In genomic region chr8:79164336-79164735, GRCm38 (mm10) we compare ENCODE assay signal across 19 mouse cellular contexts.
DNase-seq lines count a peak whose midpoint lies in the region; ATAC-seq and TF ChIP-seq lines count a peak whose summit lies in the region.
"Had no signal": no experiment of that assay in that cellular context is flagged by ENCODE, and none has a peak within 500 bp of the region (broad histone marks: within the 10 kb centered on the region; RNA-seq: fewer than 3 reads in every experiment).

No protein-coding gene starts in this region.

- H3K4me1 ChIP-seq in forebrain, embryonic 15.5 days, result peaks cover 26% of the 10 kb centered on the region
- no peaks in the 10 kb centered on the region for H3K4me1 ChIP-seq in forebrain, embryonic 10.5 days

- no peaks in the 10 kb centered on the region for H3K36me3 ChIP-seq in forebrain, embryonic 15.5 days
- peaks cover 62% of the 10 kb centered on the region for H3K36me3 ChIP-seq in forebrain, embryonic 10.5 days (replicated peaks)
- H3K36me3 ChIP-seq: intestine, embryonic 15.5 days; liver, embryonic 15.5 days had no signal

- 3% methylated on average over 1 of the region's 1 CpGs for WGBS in forebrain, embryonic 15.5 days
- WGBS in forebrain, embryonic 10.5 days, result 82% methylated on average over 1 of the region's 1 CpGs

- H3K4me2 ChIP-seq in forebrain, embryonic 15.5 days (replicated peaks), result no peak overlapping the region
- H3K4me2 ChIP-seq: heart, embryonic 12.5 days; intestine, embryonic 15.5 days; liver, embryonic 15.5 days; midbrain, embryonic 12.5 days had no signal

- no peak for TF ChIP-seq CTCF in layer of hippocampus, adult 2 months (conservative IDR thresholded peaks at IDR 0.05)

- no peaks in the 10 kb centered on the region for H3K9me3 ChIP-seq in forebrain, embryonic 15.5 days
- H3K9me3 ChIP-seq in forebrain, embryonic 10.5 days, result no peaks in the 10 kb centered on the region
- H3K9me3 ChIP-seq: heart, embryonic 12.5 days; intestine, embryonic 15.5 days; liver, embryonic 15.5 days; midbrain, embryonic 12.5 days had no signal

- H3K27me3 ChIP-seq in forebrain, embryonic 15.5 days, result no peaks in the 10 kb centered on the region
- H3K27me3 ChIP-seq in forebrain, embryonic 10.5 days (ENCODE audit: poor library complexity, severe bottlenecking), result no peaks in the 10 kb centered on the region
- H3K27me3 ChIP-seq: heart, embryonic 12.5 days; intestine, embryonic 15.5 days; liver, embryonic 15.5 days; midbrain, embryonic 12.5 days had no signal

- ATAC-seq in forebrain, embryonic 15.5 days (replicated peaks), result no peak
- ATAC-seq: intestine, embryonic 15.5 days had no signal

- DNase-seq in forebrain, embryonic 10.5 days (ENCODE audit: extremely low spot score, low spot score), result no peak
- DNase-seq in layer of hippocampus, adult 2 months (ENCODE audit: low spot score in 2 of 2), result no peak
- no peak for DNase-seq in layer of hippocampus, adult 18-20 months (ENCODE audit: low spot score in 2 of 2)
- peak; percentile 35 for DNase-seq in MN1 (ENCODE audit: low spot score)
- DNase-seq in brain, adult 2 months (ENCODE audit: low read depth, low spot score), result peak; percentile 27
- DNase-seq in adrenal gland, adult (ENCODE audit: inconsistent age in 2 of 2, low spot score in 1 of 2), result no peak
- DNase-seq: adrenal gland, postnatal 10 days; embryo, embryonic 11 days; gastrocnemius, postnatal 10 days; heart, adult 11 months; heart, postnatal 36 days; kidney, adult 9 months; kidney, postnatal 4 days; lung, postnatal 10 days had no signal

- H3K9ac ChIP-seq in forebrain, embryonic 15.5 days (replicated peaks), result no peak overlapping the region
- H3K9ac ChIP-seq: heart, embryonic 12.5 days; intestine, embryonic 15.5 days; liver, embryonic 15.5 days; midbrain, embryonic 12.5 days had no signal

- H3K4me3 ChIP-seq in forebrain, embryonic 15.5 days, result no peak overlapping the region
- H3K4me3 ChIP-seq in forebrain, embryonic 10.5 days, result no peak overlapping the region
- no peak overlapping the region for H3K4me3 ChIP-seq in layer of hippocampus, adult 2 months
- H3K4me3 ChIP-seq: heart, embryonic 12.5 days; intestine, embryonic 15.5 days; liver, embryonic 15.5 days; midbrain, embryonic 12.5 days had no signal

- peak overlapping the region; percentile 63 for H3K27ac ChIP-seq in forebrain, embryonic 15.5 days (replicated peaks)
- no peak overlapping the region for H3K27ac ChIP-seq in forebrain, embryonic 10.5 days
- peak overlapping the region; percentile 55; the same call in 1 of the 2 replicates for H3K27ac ChIP-seq in layer of hippocampus, adult 2 months
- H3K27ac ChIP-seq: intestine, embryonic 15.5 days; liver, embryonic 15.5 days; midbrain, embryonic 12.5 days had no signal

Comparison
In these comparisons a context has a peak if more than half of its experiments do, and no peak if none do; other contexts are left out.
1. DNase-seq: peak in MN1 (single experiment) and brain, adult 2 months (single experiment); none in forebrain, embryonic 10.5 days (single experiment), layer of hippocampus, adult 2 months (0 of 2), layer of hippocampus, adult 18-20 months (0 of 2) and adrenal gland, adult (0 of 2).